ENCODE assay signal across 14 mouse cellular contexts in the genomic region with DNA sequence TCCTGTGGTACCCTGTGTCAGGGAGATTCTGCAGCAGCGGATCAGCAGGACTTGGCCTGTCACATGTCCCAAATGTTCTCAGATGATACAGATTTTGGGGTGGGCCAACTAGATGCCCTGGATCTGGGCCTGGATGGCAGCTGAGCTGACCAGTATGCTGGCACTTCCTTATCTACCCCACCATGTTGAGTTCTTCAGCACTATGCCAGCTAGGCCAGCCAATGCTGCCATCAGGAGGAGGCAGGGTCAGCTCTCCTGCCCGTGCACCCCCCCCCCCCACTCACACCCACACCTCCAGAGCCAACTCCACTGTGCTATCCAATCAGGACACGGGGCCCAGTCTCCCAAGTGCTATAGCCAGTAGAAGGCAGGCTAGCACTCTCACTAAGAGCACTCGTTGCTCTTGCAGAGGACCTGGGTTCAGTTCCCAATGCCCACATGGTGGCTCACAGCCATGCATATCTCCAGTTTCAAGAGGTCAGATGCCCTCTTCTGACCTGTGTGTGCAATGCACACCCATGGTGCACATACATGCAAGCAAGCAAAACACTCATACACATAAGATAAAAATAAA. TPM values are rescaled to one million over a fixed set of nuclear protein-coding genes. Genes with fewer than 3 reads are reported as not detected.
DNase-seq lines count a peak whose midpoint lies in the region; ATAC-seq and TF ChIP-seq lines count a peak whose summit lies in the region.
"Had no signal": no experiment of that assay in that cellular context is flagged by ENCODE, and none has a peak within 500 bp of the region (broad histone marks: within the 10 kb centered on the region; RNA-seq: fewer than 3 reads in every experiment).

No protein-coding gene starts in this region.

- no peak overlapping the region for H3K4me3 ChIP-seq in hindbrain, postnatal 0 days (ENCODE audit: low read length)
- no peak overlapping the region for H3K4me3 ChIP-seq in hindbrain, embryonic 10.5 days
- peak overlapping the region; percentile 21 to 35; a peak in 3 of 4 replicates for H3K4me3 ChIP-seq in MEL (ENCODE audit: control insufficient read depth in 1 of 2, insufficient read depth in 1 of 2, low read depth in 2 of 2, low read length in 2 of 2)
- peak overlapping the region; percentile 36; the same call in 1 of the 2 replicates for H3K4me3 ChIP-seq in liver, embryonic 12.5 days
- H3K4me3 ChIP-seq: heart, embryonic 13.5 days; kidney, embryonic 15.5 days; limb, embryonic 10.5 days; midbrain, embryonic 12.5 days had no signal

- H3K27ac ChIP-seq in hindbrain, postnatal 0 days = no peak overlapping the region
- no peak overlapping the region for H3K27ac ChIP-seq in hindbrain, embryonic 10.5 days
- H3K27ac ChIP-seq in MEL (ENCODE audit: control insufficient read depth, low read depth, low read length) = peak overlapping the region; percentile 100
- peak overlapping the region; percentile 87 for H3K27ac ChIP-seq in liver, embryonic 12.5 days
- H3K27ac ChIP-seq: heart, embryonic 13.5 days; kidney, embryonic 15.5 days; limb, embryonic 10.5 days; midbrain, embryonic 12.5 days had no signal

- 77% methylated on average over 4 of the region's 4 CpGs for WGBS in hindbrain, postnatal 0 days
- 80% methylated on average over 4 of the region's 4 CpGs for WGBS in hindbrain, embryonic 10.5 days
- WGBS in liver, embryonic 12.5 days (ENCODE audit: insufficient replicate concordance) = 49% methylated on average over 4 of the region's 4 CpGs

- DNase-seq in hindbrain, postnatal 0 days (ENCODE audit: low spot score) = no peak
- no peak for DNase-seq in hindbrain, embryonic 10.5 days (ENCODE audit: low spot score)
- peak; percentile 85 for DNase-seq in MEL (ENCODE audit: low read depth, low spot score)
- DNase-seq in brain, adult 2 months (ENCODE audit: low read depth, low spot score) = peak; percentile 69
- DNase-seq in adrenal gland, adult (ENCODE audit: inconsistent age in 2 of 2, low spot score in 1 of 2) = no peak
- DNase-seq in embryo, embryonic 10 days (ENCODE audit: low spot score) = no peak
- DNase-seq in adrenal gland, postnatal 14 days = no peak
- DNase-seq: embryo, embryonic 11 days had no signal

- no peaks in the 10 kb centered on the region for H3K36me3 ChIP-seq in hindbrain, postnatal 0 days (ENCODE audit: insufficient read depth, low read length)
- H3K36me3 ChIP-seq in hindbrain, embryonic 10.5 days = no peaks in the 10 kb centered on the region
- peaks cover 0 to 8% of the 10 kb centered on the region in 2 experiments; a peak in 2 of 4 replicates for H3K36me3 ChIP-seq in MEL (ENCODE audit: control insufficient read depth in 1 of 2, insufficient read depth in 2 of 2, low read length in 2 of 2)
- no peaks in the 10 kb centered on the region for H3K36me3 ChIP-seq in liver, embryonic 12.5 days
- H3K36me3 ChIP-seq: heart, embryonic 13.5 days; kidney, embryonic 15.5 days; limb, embryonic 10.5 days; midbrain, embryonic 12.5 days had no signal

- no peak overlapping the region for H3K4me2 ChIP-seq in hindbrain, postnatal 0 days (ENCODE audit: low read depth, low read length)
- H3K4me2 ChIP-seq in liver, embryonic 12.5 days = peak overlapping the region; percentile 66
- H3K4me2 ChIP-seq: heart, embryonic 13.5 days; kidney, embryonic 15.5 days; midbrain, embryonic 12.5 days had no signal

- no peaks in the 10 kb centered on the region for H3K79me2 ChIP-seq in MEL (ENCODE audit: control insufficient read depth, insufficient read depth, low read length, poor library complexity)

- TF ChIP-seq CTCF in hindbrain, postnatal 0 days (IDR thresholded peaks at IDR 0.05; ENCODE audit: low read depth) = peak; percentile 8; the same call in 1 of the 2 replicates
- TF ChIP-seq CTCF in MEL (IDR thresholded peaks at IDR 0.05 in 2 of 3, conservative IDR thresholded peaks at IDR 0.05 in 1 of 3; ENCODE audit: control insufficient read depth in 1 of 3, insufficient read depth in 1 of 3, low read depth in 2 of 3, low read length in 3 of 3, poor library complexity in 1 of 3, severe bottlenecking in 1 of 3) = peak; percentile 46 to 68 (median 67); a peak in 5 of 6 replicates

- no peak for TF ChIP-seq EP300 in MEL (IDR thresholded peaks at IDR 0.05; ENCODE audit: low read depth in 1 of 2, low read length in 2 of 2)

- ATAC-seq in hindbrain, postnatal 0 days = no peak
- ATAC-seq in liver, embryonic 12.5 days = no peak
- ATAC-seq: lung, postnatal 0 days had no signal

- no peaks in the 10 kb centered on the region for H3K9me3 ChIP-seq in hindbrain, postnatal 0 days (ENCODE audit: low read length)
- no peaks in the 10 kb centered on the region for H3K9me3 ChIP-seq in hindbrain, embryonic 10.5 days
- H3K9me3 ChIP-seq in MEL (replicated peaks; ENCODE audit: insufficient read depth, low read length) = no peaks in the 10 kb centered on the region
- H3K9me3 ChIP-seq in liver, embryonic 12.5 days (replicated peaks) = no peaks in the 10 kb centered on the region
- H3K9me3 ChIP-seq: heart, embryonic 13.5 days; kidney, embryonic 15.5 days; limb, embryonic 10.5 days; midbrain, embryonic 12.5 days had no signal

- TF ChIP-seq POLR2A in MEL (IDR thresholded peaks at IDR 0.05; ENCODE audit: control insufficient read depth in 1 of 2, insufficient read depth in 1 of 2, low read depth in 1 of 2, low read length in 2 of 2, poor library complexity in 1 of 2) = no peak

- no peak overlapping the region for H3K9ac ChIP-seq in hindbrain, postnatal 0 days (replicated peaks; ENCODE audit: low read length)
- H3K9ac ChIP-seq in MEL (ENCODE audit: control insufficient read depth, low read depth, low read length, poor library complexity, severe bottlenecking) = peak overlapping the region; percentile 52
- peak overlapping the region; percentile 61; the same call in 1 of the 2 replicates for H3K9ac ChIP-seq in liver, embryonic 12.5 days
- H3K9ac ChIP-seq: heart, embryonic 13.5 days; kidney, embryonic 15.5 days; midbrain, embryonic 12.5 days had no signal

- H3K4me1 ChIP-seq in hindbrain, postnatal 0 days (ENCODE audit: insufficient read depth, low read length) = no peaks in the 10 kb centered on the region
- H3K4me1 ChIP-seq in hindbrain, embryonic 10.5 days (replicated peaks) = peaks cover 18% of the 10 kb centered on the region
- peaks cover 6 to 23% of the 10 kb centered on the region in 2 experiments; a peak in 2 of 4 replicates for H3K4me1 ChIP-seq in MEL (ENCODE audit: control insufficient read depth in 1 of 2, insufficient read depth in 2 of 2, low read length in 2 of 2)
- H3K4me1 ChIP-seq in liver, embryonic 12.5 days = peaks cover 52% of the 10 kb centered on the region
- H3K4me1 ChIP-seq: midbrain, embryonic 12.5 days had no signal

- H3K27me3 ChIP-seq in hindbrain, postnatal 0 days (ENCODE audit: insufficient read depth, low read length) = no peaks in the 10 kb centered on the region
- no peaks in the 10 kb centered on the region for H3K27me3 ChIP-seq in hindbrain, embryonic 10.5 days (ENCODE audit: insufficient read depth, poor library complexity, severe bottlenecking)
- H3K27me3 ChIP-seq in MEL (ENCODE audit: control insufficient read depth in 1 of 2, insufficient read depth in 2 of 2, low read length in 2 of 2) = no peaks in the 10 kb centered on the region
- H3K27me3 ChIP-seq in liver, embryonic 12.5 days (replicated peaks) = no peaks in the 10 kb centered on the region
- H3K27me3 ChIP-seq: kidney, embryonic 15.5 days had no signal

- peak; percentile 44 for TF ChIP-seq RAD21 in MEL (IDR thresholded peaks at IDR 0.05; ENCODE audit: low read depth, low read length)

TF ChIP-seq in MEL, 35 proteins besides CTCF, POLR2A, EP300 and RAD21 (continues in another document):
- no peak for TF ChIP-seq MAZ (IDR thresholded peaks at IDR 0.05; ENCODE audit: low read depth, low read length)
- TF ChIP-seq HCFC1 (IDR thresholded peaks at IDR 0.05; ENCODE audit: low read depth, low read length) = peak; percentile 38; the same call in 1 of the 2 replicates
- TF ChIP-seq NRF1 (IDR thresholded peaks at IDR 0.05; ENCODE audit: insufficient read depth, low read depth, low read length, poor library complexity, severe bottlenecking) = no peak
- TF ChIP-seq SMC3 (IDR thresholded peaks at IDR 0.05; ENCODE audit: low read depth, low read length) = peak; percentile 46; the same call in 1 of the 2 replicates
- no peak for TF ChIP-seq USF2 (IDR thresholded peaks at IDR 0.05; ENCODE audit: borderline replicate concordance in 1 of 2, insufficient read depth in 1 of 2, low read depth in 1 of 2, low read length in 2 of 2)
- peak; percentile 26; the same call in 1 of the 2 replicates for TF ChIP-seq MYC (IDR thresholded peaks at IDR 0.05; ENCODE audit: low read depth, low read length)
- TF ChIP-seq ZNF384 (IDR thresholded peaks at IDR 0.05; ENCODE audit: low read depth, low read length) = no peak
- no peak for TF ChIP-seq UBTF (IDR thresholded peaks at IDR 0.05; ENCODE audit: borderline replicate concordance, insufficient read depth, low read depth, low read length)
- TF ChIP-seq MEF2A (IDR thresholded peaks at IDR 0.05; ENCODE audit: extremely low read depth, insufficient replicate concordance, low read depth, low read length, poor library complexity, severe bottlenecking) = no peak
- TF ChIP-seq GATA1 (IDR thresholded peaks at IDR 0.05; ENCODE audit: low read depth, low read length) = no peak
- peak; percentile 18; the same call in 1 of the 2 replicates for TF ChIP-seq ZC3H11A (IDR thresholded peaks at IDR 0.05; ENCODE audit: low read depth, low read length)
- TF ChIP-seq TCF12 (IDR thresholded peaks at IDR 0.05; ENCODE audit: low read depth, low read length) = no peak

RNA-seq across cellular contexts. Expression of gene Gramd4, which starts 7.2 kb away (rescaled TPM):
- 36.2 and 40.9 TPM in 2 replicates for total RNA-seq in hindbrain, postnatal 0 days (2014; rRNA removed)
- 18.6 and 19.0 TPM in 2 replicates for polyA plus RNA-seq in hindbrain, postnatal 0 days (2015; fragmentation: Nextera tagmentation; extraction: Ambion mirVana)
- 16.6 and 18.0 TPM in 2 replicates for polyA plus RNA-seq in hindbrain, embryonic 10.5 days (2016; fragmentation: Nextera tagmentation; extraction: Ambion mirVana)
- total RNA-seq in MEL (2012; rRNA removed) = 34.1 and 43.1 TPM in 2 replicates
- 10 to 100 TPM; 35.2 to 38.0 TPM for polyA plus RNA-seq in MEL (2012; ENCODE audit: insufficient read depth in 1 of 2, insufficient read length in 2 of 2, low read depth in 1 of 2, low replicate concordance in 2 of 2, missing spikeins in 1 of 2)
- polyA plus RNA-seq in liver, embryonic 12.5 days (2016; fragmentation: Nextera tagmentation; extraction: Ambion mirVana) = 14.4 and 15.1 TPM in 2 replicates
- total RNA-seq in adrenal gland, postnatal 14 days (2021) = 16.1 and 17.5 TPM in 2 replicates

RNA-seq across cellular contexts. Expression of gene Celsr1, which starts 16.7 kb away (rescaled TPM):
- 16.4 and 19.4 TPM in 2 replicates for total RNA-seq in hindbrain, postnatal 0 days (2014; rRNA removed)
- 0.98 and 0.99 TPM in 2 replicates for polyA plus RNA-seq in hindbrain, postnatal 0 days (2015; fragmentation: Nextera tagmentation; extraction: Ambion mirVana)
- polyA plus RNA-seq in hindbrain, embryonic 10.5 days (2016; fragmentation: Nextera tagmentation; extraction: Ambion mirVana) = 3.4 and 3.6 TPM in 2 replicates
- 0.12 and 0.16 TPM in 2 replicates for total RNA-seq in MEL (2012; rRNA removed)
- polyA plus RNA-seq in MEL (2012; ENCODE audit: insufficient read depth in 1 of 2, insufficient read length in 2 of 2, low read depth in 1 of 2, low replicate concordance in 2 of 2, missing spikeins in 1 of 2) = under 1 TPM in 1 of 2 experiments, not detected in 1; 0.42 TPM
- polyA plus RNA-seq in liver, embryonic 12.5 days (2016; fragmentation: Nextera tagmentation; extraction: Ambion mirVana) = 0.11 and 0.25 TPM in 2 replicates
- 4.5 and 4.6 TPM in 2 replicates for total RNA-seq in adrenal gland, postnatal 14 days (2021)

Comparison
In these comparisons a context has a peak if more than half of its experiments do, and no peak if none do; other contexts are left out.
1. DNase-seq: peak in MEL (single experiment) and brain, adult 2 months (single experiment); none in hindbrain, postnatal 0 days (single experiment), hindbrain, embryonic 10.5 days (single experiment), adrenal gland, adult (0 of 2), embryo, embryonic 10 days (single experiment) and adrenal gland, postnatal 14 days (single experiment).
2. H3K27ac ChIP-seq: peak in MEL (single experiment) and liver, embryonic 12.5 days (single experiment); none in hindbrain, postnatal 0 days (single experiment) and hindbrain, embryonic 10.5 days (single experiment).
3. H3K4me3 ChIP-seq: peak in MEL (2 of 2) and liver, embryonic 12.5 days (single experiment); none in hindbrain, postnatal 0 days (single experiment) and hindbrain, embryonic 10.5 days (single experiment).